Mouse (Mus musculus) T-cell, adult 2 months (primary cell): Measurements from ENCODE around the gene Arhgap28.

Source experiments
- DNase-seq: peaks from one replicate; pipeline ENCODE4 v3.0.0; 2022; ENCODE audit warnings: low spot score

The Arhgap28 gene

DNA sequence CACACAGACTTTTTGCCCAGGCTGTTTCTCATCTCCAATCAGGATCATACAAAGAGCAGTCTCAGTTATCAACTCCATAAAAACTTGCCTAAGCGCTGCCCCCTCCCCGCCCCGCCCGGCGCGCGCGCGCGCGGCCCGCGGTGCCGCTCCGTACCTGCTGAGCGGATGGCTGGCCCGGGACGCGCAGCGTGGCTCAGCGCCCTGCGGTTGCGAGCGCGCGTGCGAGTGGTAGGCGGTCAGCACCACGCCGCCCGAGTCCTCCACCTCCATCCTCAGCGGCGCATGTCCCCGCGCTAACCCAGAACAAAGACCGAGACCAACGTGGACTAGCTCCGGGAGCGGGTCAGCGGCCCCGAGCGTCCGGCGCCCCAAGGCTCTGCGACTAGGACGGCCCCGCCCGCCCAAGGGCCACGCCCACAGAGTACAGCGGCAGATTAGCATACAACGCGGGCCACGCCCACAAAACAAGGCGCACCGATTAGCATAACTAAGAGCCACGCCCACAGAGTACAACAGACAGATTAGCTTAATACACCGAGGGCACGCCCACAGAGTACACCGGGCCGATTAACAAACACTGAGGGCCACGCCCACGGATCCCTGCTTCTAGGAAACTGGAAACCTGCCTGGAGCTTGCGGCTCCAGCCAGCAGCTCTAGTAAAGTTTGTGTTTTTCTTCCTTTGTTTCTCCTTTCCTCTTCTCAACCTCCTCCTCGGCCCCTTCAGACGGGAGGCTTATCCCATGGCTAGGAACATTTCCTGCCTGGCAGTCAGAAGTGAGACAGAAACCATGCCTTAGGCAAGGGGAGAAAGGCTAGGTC, at the start of gene Arhgap28:
TSS of gene Arhgap28 (minus strand) at position 380 of the 820 bp plus-strand sequence.
- peak; percentile 6 for DNase-seq

DNA sequence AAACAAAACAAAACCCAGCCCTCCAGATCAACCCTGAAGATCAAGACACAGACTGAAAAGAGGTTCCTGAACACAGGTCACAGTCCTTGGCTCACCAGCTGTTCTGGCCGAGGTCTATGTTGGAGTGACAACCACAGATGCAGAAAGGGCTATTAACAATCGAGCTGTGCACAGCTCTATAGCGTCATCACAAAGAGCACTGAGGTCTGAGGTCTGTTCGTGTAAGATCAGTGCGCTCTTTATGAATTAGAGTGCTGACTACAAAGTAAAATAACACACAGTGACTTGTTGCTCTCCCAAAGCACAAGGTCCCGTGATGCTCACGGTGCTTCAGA, 42.4 kb upstream of the Arhgap28 start:
- DNase-seq, result no peak

DNA sequence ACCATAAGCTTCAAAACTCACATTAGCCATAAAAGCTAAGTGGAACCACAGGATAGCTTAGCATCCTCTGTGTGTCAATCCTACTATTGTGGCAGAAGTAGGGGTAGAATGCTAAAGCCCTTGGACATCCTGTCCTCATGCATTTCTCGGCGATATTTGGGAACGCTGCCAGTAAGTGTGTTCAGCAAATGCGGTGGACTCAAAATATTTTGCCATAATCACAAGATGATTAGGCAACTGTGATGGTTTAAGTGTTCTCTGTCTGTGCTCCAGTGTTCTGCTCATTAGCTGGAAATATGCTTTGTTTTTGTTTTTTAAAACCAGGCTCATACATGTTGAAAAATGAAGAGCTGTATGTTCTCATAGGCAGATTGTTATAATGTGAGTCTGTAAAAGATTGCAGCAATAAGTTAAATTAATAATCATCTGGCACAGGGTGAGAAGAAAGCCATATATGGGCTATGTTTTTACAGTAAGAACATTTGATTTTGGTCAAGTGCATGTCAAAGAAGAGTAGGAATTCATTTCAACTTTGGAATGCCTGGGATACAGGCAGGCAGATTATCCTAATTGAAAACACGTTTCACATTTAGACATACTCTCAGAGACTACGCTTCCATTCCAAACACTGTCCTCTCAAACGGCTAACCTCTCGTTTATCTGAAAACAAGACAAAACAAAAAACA, 41.9 kb upstream of the Arhgap28 start:
- no peak for DNase-seq

- DNase-seq, result no peak
These were observed 38.5 kb upstream of the Arhgap28 start for GRCm38 (mm10) chr17:68042377-68042776.

DNA sequence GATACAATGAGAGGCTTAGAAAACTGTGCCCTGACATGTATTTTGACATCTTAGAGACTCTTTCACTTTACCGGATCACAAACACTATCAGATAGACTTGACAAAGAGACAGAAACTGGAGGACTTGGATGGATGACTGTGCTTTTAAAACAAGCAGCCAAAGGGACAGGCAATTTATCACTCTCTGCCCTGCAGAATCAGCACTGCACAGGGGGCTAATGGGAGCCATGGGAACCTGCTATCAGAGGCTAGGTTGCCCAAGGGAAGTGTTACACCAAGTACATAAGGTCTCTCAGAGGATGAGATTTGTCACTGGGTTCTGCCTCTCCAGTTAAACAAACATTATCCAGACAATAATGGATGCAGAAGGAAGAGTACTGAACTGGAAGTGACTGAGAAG, 33.1 kb upstream of the Arhgap28 start:
- no peak for DNase-seq

- no peak for DNase-seq
These were observed 25.6 kb upstream of the Arhgap28 start for GRCm38 (mm10) chr17:68029495-68029894.

DNA sequence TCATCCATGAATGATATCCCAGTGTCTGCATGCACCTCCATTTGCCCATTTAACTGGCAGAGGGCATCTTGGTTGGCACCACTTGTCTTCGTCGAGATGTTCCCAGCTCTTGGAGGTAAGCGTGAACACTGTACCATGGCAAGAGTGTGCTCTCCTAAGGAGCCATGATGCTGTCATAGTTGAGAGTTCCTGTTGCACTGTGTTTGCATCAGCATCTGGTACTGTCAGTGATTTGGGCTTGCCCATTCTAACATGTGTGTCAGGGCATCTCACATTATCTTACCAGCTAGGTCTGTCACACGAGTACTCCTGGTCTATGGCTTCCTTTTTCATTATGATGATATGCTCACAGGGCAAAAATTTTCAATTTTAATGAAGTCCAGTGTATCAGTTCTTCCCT, 24.6 kb upstream of the Arhgap28 start:
- no peak for DNase-seq

DNA sequence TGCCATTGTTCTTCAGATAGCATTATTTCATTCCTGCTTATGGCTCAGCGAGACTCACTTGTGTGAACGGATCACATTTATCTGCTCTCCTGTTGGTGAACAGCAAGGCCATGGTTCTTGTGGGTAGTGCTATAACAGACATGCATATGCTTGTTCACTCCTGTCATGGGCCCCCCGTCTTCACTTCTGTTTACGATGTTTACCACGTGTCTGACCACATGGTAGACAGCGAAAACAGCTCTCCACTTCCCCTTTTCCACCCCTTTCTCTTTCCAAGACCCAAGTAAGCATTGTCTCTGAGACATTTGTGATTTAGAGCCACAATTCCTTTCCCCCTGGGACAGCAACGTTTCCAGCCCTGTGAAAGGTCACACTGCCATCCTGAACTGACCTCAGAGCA, 20.4 kb upstream of the Arhgap28 start:
- no peak for DNase-seq

DNA sequence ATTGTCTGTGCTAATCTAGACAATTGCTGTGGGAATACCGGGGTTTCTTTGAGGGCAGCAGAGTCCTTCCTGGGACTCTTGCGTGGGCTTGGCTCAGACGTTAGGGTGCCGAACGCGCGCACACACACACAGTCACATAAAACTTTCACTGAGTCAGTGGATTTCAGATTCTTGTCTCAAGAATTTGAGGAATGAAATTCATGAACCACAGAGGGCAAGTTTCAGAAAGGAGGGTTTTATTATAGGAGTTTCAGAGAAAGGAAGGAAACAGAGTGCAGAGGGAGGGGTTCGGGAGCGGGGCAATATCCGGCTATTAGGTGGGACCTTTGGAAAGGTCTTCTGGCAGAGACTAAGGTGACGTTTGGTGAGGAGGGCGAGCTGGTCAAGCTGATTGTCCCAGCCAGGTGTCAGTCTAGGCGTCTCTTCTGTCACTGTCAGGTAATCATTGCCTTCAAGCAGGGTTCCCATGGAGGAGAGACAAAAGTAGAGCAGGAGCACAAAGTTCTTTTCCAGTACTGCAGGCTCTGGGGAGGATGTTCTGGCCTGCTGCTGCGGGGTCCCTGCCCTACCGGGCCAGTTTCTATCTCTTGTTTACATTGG, 15.6 kb upstream of the Arhgap28 start:
- no peak for DNase-seq

GRCm38 (mm10) chr17:68017095-68017494, 13.2 kb upstream of the Arhgap28 start:
- no peak for DNase-seq

DNA sequence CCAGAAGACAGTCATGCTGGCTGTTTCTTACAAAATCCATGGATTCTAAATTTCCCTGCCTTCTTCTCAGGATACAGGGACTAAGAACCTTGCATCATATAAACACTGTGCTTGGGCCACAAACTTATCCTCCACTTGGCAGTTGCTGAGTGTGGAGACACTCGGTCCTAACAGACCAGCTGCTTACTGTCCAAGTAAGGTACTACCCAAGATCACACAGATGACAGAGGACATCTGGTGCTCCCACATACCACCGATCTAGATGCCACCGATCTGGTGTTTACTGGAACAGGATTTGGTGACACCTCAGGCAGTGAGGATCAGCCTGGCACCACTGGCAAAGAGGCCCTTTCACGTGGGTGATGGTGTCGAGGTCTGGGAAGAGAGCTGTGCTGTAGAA, 7.7 kb upstream of the Arhgap28 start:
- no peak for DNase-seq

- no peak for DNase-seq
These were observed 6.1 kb upstream of the Arhgap28 start for GRCm38 (mm10) chr17:68010041-68010440.

GRCm38 (mm10) chr17:68004581-68005330, 836 bp upstream of the Arhgap28 start:
- DNase-seq, result no peak

GRCm38 (mm10) chr17:68002608-68003595, 1.0 kb downstream of the Arhgap28 start:
- DNase-seq, result no peak

DNA sequence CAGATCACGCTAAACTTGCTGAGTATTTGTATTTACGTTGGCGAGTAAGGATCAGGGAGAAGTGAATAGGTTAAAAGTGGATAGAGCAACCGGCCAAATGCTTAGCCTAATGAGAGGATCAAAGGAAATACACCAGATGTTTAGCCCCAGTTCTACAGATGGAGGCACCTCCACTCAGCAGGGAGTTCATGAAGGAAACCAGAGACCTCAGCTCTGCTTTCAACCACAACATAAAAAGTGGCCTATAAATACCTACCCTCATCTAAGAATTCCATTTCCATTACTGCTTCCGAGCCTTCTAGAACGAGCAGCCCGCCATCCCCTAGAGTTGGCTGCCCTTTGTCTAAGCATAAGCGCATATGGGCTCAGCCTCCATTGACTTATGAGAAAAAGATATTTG, 4.1 kb downstream of the Arhgap28 start:
- DNase-seq, result no peak

- DNase-seq, result no peak
These were observed 7.2 kb downstream of the Arhgap28 start for GRCm38 (mm10) chr17:67996769-67997155.

DNA sequence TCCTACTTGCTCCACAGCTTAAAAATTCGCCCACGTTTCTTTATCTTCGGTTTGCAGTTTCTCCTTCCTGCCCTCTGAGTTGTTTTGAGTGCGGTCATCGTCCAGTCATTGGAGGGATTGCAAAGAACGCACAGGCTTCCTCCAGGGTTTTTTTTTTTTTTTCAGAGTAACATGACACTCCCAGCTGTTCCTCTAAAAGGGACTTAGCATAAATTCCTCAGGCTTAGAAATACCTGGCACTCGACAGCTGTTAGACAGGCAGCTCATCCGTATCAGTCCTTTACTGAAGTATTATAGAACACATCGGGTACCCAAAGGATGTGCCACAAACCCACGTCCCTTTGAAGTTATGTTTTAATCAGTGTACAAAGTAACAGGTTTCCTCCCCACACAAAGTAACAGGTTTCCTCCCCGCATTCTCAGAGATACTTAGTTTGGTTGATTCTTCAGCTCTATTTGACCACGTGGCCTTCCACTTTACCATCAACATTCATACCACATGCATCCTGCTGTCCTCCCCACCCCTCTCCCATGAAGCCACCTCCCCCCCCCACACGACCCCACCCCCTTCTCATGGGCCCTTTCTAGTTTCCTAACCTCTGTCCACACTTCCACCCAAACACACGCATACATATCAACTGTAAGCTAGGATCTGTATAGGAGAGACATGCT, 7.7 kb downstream of the Arhgap28 start:
- DNase-seq, result no peak

- no peak for DNase-seq
These were observed 8.6 kb downstream of the Arhgap28 start for GRCm38 (mm10) chr17:67995277-67995819.

- no peak for DNase-seq
These were observed 9.1 kb downstream of the Arhgap28 start for GRCm38 (mm10) chr17:67994861-67995260.

GRCm38 (mm10) chr17:67993371-67994045, 10.4 kb downstream of the Arhgap28 start:
- no peak for DNase-seq
